Mouse (Mus musculus): Measurements from ENCODE around the gene Wnk2. TPM values are rescaled to one million over a fixed set of nuclear protein-coding genes. Genes with fewer than 3 reads are reported as not detected.

Wnk2 gene
- polyA plus RNA-seq, 1 experiment from 2014 or later = 5.1 TPM

GRCm38 (mm10) chr13:49028757-49029539, 118.9 kb downstream of the Wnk2 start:
- H3K36me3 ChIP-seq (ENCODE audit: control insufficient read depth, insufficient read depth, low read length) = no peaks in the 10 kb centered on the region
- H3K27ac ChIP-seq (ENCODE audit: low read depth) = no peak overlapping the region
- H3K9me3 ChIP-seq (ENCODE audit: control insufficient read depth, low read length) = no peaks in the 10 kb centered on the region
- WGBS = 56% methylated on average over 8 of the region's 8 CpGs
- H3K9ac ChIP-seq (ENCODE audit: low read length) = no peak overlapping the region
- no peak overlapping the region for H3K4me3 ChIP-seq (ENCODE audit: low read depth, low read length)
- no peak overlapping the region for H3K4me2 ChIP-seq (ENCODE audit: low read length)
- ATAC-seq (replicated peaks; ENCODE audit: low FRiP score, low TSS enrichment, low read depth) (no peak), DNase-seq (ENCODE audit: low spot score) (no peak)
- H3K4me1 ChIP-seq (replicated peaks; ENCODE audit: control insufficient read depth, insufficient read depth, low read length) = peaks cover 4% of the 10 kb centered on the region; the same call in 1 of the 2 replicates
- H3K27me3 ChIP-seq (replicated peaks; ENCODE audit: control insufficient read depth, insufficient read depth, low read length) = no peaks in the 10 kb centered on the region

GRCm38 (mm10) chr13:49027057-49027456, 120.8 kb downstream of the Wnk2 start:
- no peak for DNase-seq (ENCODE audit: low spot score)
- Histone ChIP-seq H3K4me1 (replicated peaks; ENCODE audit: control insufficient read depth, insufficient read depth, low read length) (peaks cover 4% of the 10 kb centered on the region; the same call in 1 of the 2 replicates), H3K27ac (ENCODE audit: low read depth) (no peak overlapping the region), H3K4me2 (ENCODE audit: low read length) (no peak overlapping the region), H3K4me3 (ENCODE audit: low read depth, low read length) (no peak overlapping the region), H3K9me3 (ENCODE audit: control insufficient read depth, low read length) (no peaks in the 10 kb centered on the region), H3K9ac (ENCODE audit: low read length) (no peak overlapping the region), H3K36me3 (ENCODE audit: control insufficient read depth, insufficient read depth, low read length) (no peaks in the 10 kb centered on the region), H3K27me3 (replicated peaks; ENCODE audit: control insufficient read depth, insufficient read depth, low read length) (no peaks in the 10 kb centered on the region)
- WGBS = 76% methylated on average over 8 of the region's 8 CpGs
- no peak for ATAC-seq (replicated peaks; ENCODE audit: low FRiP score, low TSS enrichment, low read depth)

- Histone ChIP-seq H3K27ac (ENCODE audit: low read depth) (no peak overlapping the region), H3K4me3 (ENCODE audit: low read depth, low read length) (no peak overlapping the region), H3K4me2 (ENCODE audit: low read length) (no peak overlapping the region), H3K9me3 (ENCODE audit: control insufficient read depth, low read length) (no peaks in the 10 kb centered on the region), H3K36me3 (ENCODE audit: control insufficient read depth, insufficient read depth, low read length) (no peaks in the 10 kb centered on the region), H3K9ac (ENCODE audit: low read length) (no peak overlapping the region), H3K27me3 (replicated peaks; ENCODE audit: control insufficient read depth, insufficient read depth, low read length) (no peaks in the 10 kb centered on the region), H3K4me1 (replicated peaks; ENCODE audit: control insufficient read depth, insufficient read depth, low read length) (peaks cover 4% of the 10 kb centered on the region; the same call in 1 of the 2 replicates)
- no peak for DNase-seq (ENCODE audit: low spot score)
- 23% methylated on average over 1 of the region's 1 CpGs for WGBS
- ATAC-seq (replicated peaks; ENCODE audit: low FRiP score, low TSS enrichment, low read depth) = no peak
These were observed 122.3 kb downstream of the Wnk2 start for GRCm38 (mm10) chr13:49025521-49025920.

GRCm38 (mm10) chr13:49024763-49025162, 123.1 kb downstream of the Wnk2 start:
- peaks cover 4% of the 10 kb centered on the region; the same call in 1 of the 2 replicates for H3K4me1 ChIP-seq (replicated peaks; ENCODE audit: control insufficient read depth, insufficient read depth, low read length)
- WGBS = 13% methylated on average over 12 of the region's 12 CpGs
- H3K4me3 ChIP-seq (ENCODE audit: low read depth, low read length) = no peak overlapping the region
- H3K27me3 ChIP-seq (replicated peaks; ENCODE audit: control insufficient read depth, insufficient read depth, low read length) = no peaks in the 10 kb centered on the region
- H3K9ac ChIP-seq (ENCODE audit: low read length) = no peak overlapping the region
- H3K36me3 ChIP-seq (ENCODE audit: control insufficient read depth, insufficient read depth, low read length) = no peaks in the 10 kb centered on the region
- no peak overlapping the region for H3K4me2 ChIP-seq (ENCODE audit: low read length)
- ATAC-seq (replicated peaks; ENCODE audit: low FRiP score, low TSS enrichment, low read depth) (no peak), DNase-seq (ENCODE audit: low spot score) (no peak)
- no peak overlapping the region for H3K27ac ChIP-seq (ENCODE audit: low read depth)
- no peaks in the 10 kb centered on the region for H3K9me3 ChIP-seq (ENCODE audit: control insufficient read depth, low read length)

GRCm38 (mm10) chr13:49021693-49022092, 126.1 kb downstream of the Wnk2 start:
- Histone ChIP-seq H3K4me1 (replicated peaks; ENCODE audit: control insufficient read depth, insufficient read depth, low read length) (peaks cover 4% of the 10 kb centered on the region), H3K27ac (ENCODE audit: low read depth) (no peak overlapping the region), H3K9me3 (ENCODE audit: control insufficient read depth, low read length) (peaks cover 7% of the 10 kb centered on the region; the same call in 1 of the 2 replicates), H3K4me3 (ENCODE audit: low read depth, low read length) (no peak overlapping the region), H3K9ac (ENCODE audit: low read length) (no peak overlapping the region), H3K4me2 (ENCODE audit: low read length) (no peak overlapping the region), H3K27me3 (replicated peaks; ENCODE audit: control insufficient read depth, insufficient read depth, low read length) (no peaks in the 10 kb centered on the region), H3K36me3 (ENCODE audit: control insufficient read depth, insufficient read depth, low read length) (no peaks in the 10 kb centered on the region)
- peak; percentile 58 for DNase-seq (ENCODE audit: low spot score)
- ATAC-seq (replicated peaks; ENCODE audit: low FRiP score, low TSS enrichment, low read depth) = no peak
- WGBS = 59% methylated on average over 3 of the region's 3 CpGs

- no peak overlapping the region for H3K4me3 ChIP-seq (ENCODE audit: low read depth, low read length)
- no peak overlapping the region for H3K4me2 ChIP-seq (ENCODE audit: low read length)
- H3K9me3 ChIP-seq (ENCODE audit: control insufficient read depth, low read length) = peaks cover 7% of the 10 kb centered on the region; the same call in 1 of the 2 replicates
- H3K36me3 ChIP-seq (ENCODE audit: control insufficient read depth, insufficient read depth, low read length) = no peaks in the 10 kb centered on the region
- ATAC-seq (replicated peaks; ENCODE audit: low FRiP score, low TSS enrichment, low read depth) (no peak), DNase-seq (ENCODE audit: low spot score) (no peak)
- WGBS = 68% methylated on average over 5 of the region's 5 CpGs
- peaks cover 19% of the 10 kb centered on the region for H3K4me1 ChIP-seq (replicated peaks; ENCODE audit: control insufficient read depth, insufficient read depth, low read length)
- no peak overlapping the region for H3K27ac ChIP-seq (ENCODE audit: low read depth)
- no peaks in the 10 kb centered on the region for H3K27me3 ChIP-seq (replicated peaks; ENCODE audit: control insufficient read depth, insufficient read depth, low read length)
- H3K9ac ChIP-seq (ENCODE audit: low read length) = no peak overlapping the region
These were observed 127.7 kb downstream of the Wnk2 start for GRCm38 (mm10) chr13:49020152-49020551.

- WGBS = 97% methylated on average over 1 of the region's 1 CpGs
These were observed 130.4 kb downstream of the Wnk2 start for GRCm38 (mm10) chr13:49017375-49017774.

GRCm38 (mm10) chr13:49016311-49016761, 131.5 kb downstream of the Wnk2 start:
- H3K9ac ChIP-seq (ENCODE audit: low read length) = peak overlapping the region; percentile 25
- H3K4me1 ChIP-seq (replicated peaks; ENCODE audit: control insufficient read depth, insufficient read depth, low read length) = peaks cover 16% of the 10 kb centered on the region
- WGBS = 13% methylated on average over 16 of the region's 16 CpGs
- peak; percentile 71 for DNase-seq (ENCODE audit: low spot score)
- H3K9me3 ChIP-seq (ENCODE audit: control insufficient read depth, low read length) = peaks cover 7% of the 10 kb centered on the region; the same call in 1 of the 2 replicates
- peak overlapping the region; percentile 54 for H3K27ac ChIP-seq (ENCODE audit: low read depth)
- ATAC-seq (replicated peaks; ENCODE audit: low FRiP score, low TSS enrichment, low read depth) = peak; percentile 29; the same call in 1 of the 2 replicates
- no peaks in the 10 kb centered on the region for H3K27me3 ChIP-seq (replicated peaks; ENCODE audit: control insufficient read depth, insufficient read depth, low read length)
- peak overlapping the region; percentile 46 for H3K4me2 ChIP-seq (ENCODE audit: low read length)
- peak overlapping the region; percentile 12; the same call in 1 of the 2 replicates for H3K4me3 ChIP-seq (ENCODE audit: low read depth, low read length)
- no peaks in the 10 kb centered on the region for H3K36me3 ChIP-seq (ENCODE audit: control insufficient read depth, insufficient read depth, low read length)

More at GRCm38 (mm10) chr13:49017375-49017774, 130.4 kb downstream of the Wnk2 start:
- Histone ChIP-seq H3K9ac (ENCODE audit: low read length) (no peak overlapping the region), H3K9me3 (ENCODE audit: control insufficient read depth, low read length) (peaks cover 7% of the 10 kb centered on the region; the same call in 1 of the 2 replicates), H3K36me3 (ENCODE audit: control insufficient read depth, insufficient read depth, low read length) (no peaks in the 10 kb centered on the region), H3K4me3 (ENCODE audit: low read depth, low read length) (no peak overlapping the region), H3K4me2 (ENCODE audit: low read length) (no peak overlapping the region), H3K27ac (ENCODE audit: low read depth) (no peak overlapping the region), H3K27me3 (replicated peaks; ENCODE audit: control insufficient read depth, insufficient read depth, low read length) (no peaks in the 10 kb centered on the region), H3K4me1 (replicated peaks; ENCODE audit: control insufficient read depth, insufficient read depth, low read length) (peaks cover 16% of the 10 kb centered on the region)
- ATAC-seq (replicated peaks; ENCODE audit: low FRiP score, low TSS enrichment, low read depth) (no peak), DNase-seq (ENCODE audit: low spot score) (no peak)
